Mouse (Mus musculus): Measurements from ENCODE around the gene Sez6l. TPM values are rescaled to one million over a fixed set of nuclear protein-coding genes. Genes with fewer than 3 reads are reported as not detected.

Sez6l gene
- 0.10 and 2.2 TPM in 2 replicates for polyA plus RNA-seq (2012; rRNA removed; ENCODE audit: low replicate concordance)

GRCm38 (mm10) chr5:112576993-112577670, at the start of gene Sez6l:
Gene Sez6l (minus strand): TSS chr5:112577185.

GRCm38 (mm10) chr5:112448747-112449440, 128.1 kb downstream of the Sez6l start, which contains the start of gene Gm6588:
Gene Gm6588 (plus strand): TSS chr5:112449426.

GRCm38 (mm10) chr5:112394779-112395443, 182.1 kb downstream of the Sez6l start, which contains the start of gene Asphd2:
Gene Asphd2 (minus strand): TSS chr5:112394866.

Other genes with a start within 250 kb of the Sez6l start
- gene Srrd, start 234.1 kb downstream of the Sez6l start, polyA plus RNA-seq (2012; rRNA removed; ENCODE audit: low replicate concordance), result 44.5 and 62.0 TPM in 2 replicates
- 31.7 and 49.3 TPM in 2 replicates for gene Hps4, start 234.1 kb downstream of the Sez6l start, polyA plus RNA-seq (2012; rRNA removed; ENCODE audit: low replicate concordance)
- not detected in 2 replicates for gene Gm6583, start 221.2 kb downstream of the Sez6l start, polyA plus RNA-seq (2012; rRNA removed; ENCODE audit: low replicate concordance)
- gene Asphd2, start 182.3 kb downstream of the Sez6l start, polyA plus RNA-seq (2012; rRNA removed; ENCODE audit: low replicate concordance), result 2.1 and 12.5 TPM in 2 replicates
- gene Gm6588, start 127.8 kb downstream of the Sez6l start, polyA plus RNA-seq (2012; rRNA removed; ENCODE audit: low replicate concordance), result not detected in 2 replicates

All from subcutaneous adipose tissue, adult 2 months (tissue).